Mouse (Mus musculus) stomach, embryonic 15.5 days (tissue): ENCODE measurements around the gene Mavs. TPM values are rescaled to one million over a fixed set of nuclear protein-coding genes. Genes with fewer than 3 reads are reported as not detected.

Experiments used
- ATAC-seq: fragments of 200-750 bp; cut with Nextera tagmentation; 2 replicates; pipeline ENCODE4 v1.8.0; 2017; ENCODE audit warnings: low read depth, moderate number of reproducible peaks, moderate TSS enrichment; ENCODE audit not compliant: insufficient read depth, low FRiP score
- H3K27ac ChIP-seq: fragments of 300-500 bp; sonication (generic); 2 replicates; pipeline ENCODE4 v1.5.1; 2015; ENCODE audit warnings: mild to moderate bottlenecking, inconsistent platforms
- H3K27me3 ChIP-seq: fragments of 300-500 bp; sonication (generic); replicated peaks from 2 replicates; pipeline ENCODE4 v1.6.1; 2015; ENCODE audit warnings: inconsistent platforms
- H3K36me3 ChIP-seq: fragments of 300-500 bp; sonication (generic); 2 replicates; pipeline ENCODE4 v1.6.1; 2015; ENCODE audit warnings: inconsistent platforms
- H3K4me1 ChIP-seq: fragments of 300-500 bp; sonication (generic); 2 replicates; pipeline ENCODE4 v1.6.1; 2015; ENCODE audit warnings: inconsistent platforms
- H3K4me2 ChIP-seq: fragments of 300-500 bp; sonication (generic); 2 replicates; pipeline ENCODE4 v1.6.1; 2015; ENCODE audit warnings: mild to moderate bottlenecking, inconsistent platforms
- H3K4me3 ChIP-seq: fragments of 300-500 bp; sonication (generic); replicated peaks from 2 replicates; pipeline ENCODE4 v1.5.1; 2015; ENCODE audit warnings: inconsistent platforms
- H3K9ac ChIP-seq: fragments of 300-500 bp; sonication (generic); 2 replicates; pipeline ENCODE4 v1.6.1; 2015; ENCODE audit warnings: inconsistent platforms
- H3K9me3 ChIP-seq: fragments of 300-500 bp; sonication (generic); 2 replicates; pipeline ENCODE4 v1.6.1; 2016; ENCODE audit warnings: inconsistent platforms
- WGBS: fragments of 180-500 bp; shearing (Covaris S2); methylation state at CpG from one replicate; pipeline ENCODE4 v1.1.7; 2015; 5-methylcytosine and 5-hydroxymethylcytosine counted together
- polyA plus RNA-seq: library from polyadenylated mRNA; unstranded; fragments of >200 nt; fragmentation: Nextera tagmentation; extraction: Ambion mirVana; gene quantifications from 2 replicates; pipeline ENCODE4 v1.2.1, GENCODE M21; 2015

The Mavs gene
- polyA plus RNA-seq: 19.6 and 20.5 TPM in 2 replicates

DNA sequence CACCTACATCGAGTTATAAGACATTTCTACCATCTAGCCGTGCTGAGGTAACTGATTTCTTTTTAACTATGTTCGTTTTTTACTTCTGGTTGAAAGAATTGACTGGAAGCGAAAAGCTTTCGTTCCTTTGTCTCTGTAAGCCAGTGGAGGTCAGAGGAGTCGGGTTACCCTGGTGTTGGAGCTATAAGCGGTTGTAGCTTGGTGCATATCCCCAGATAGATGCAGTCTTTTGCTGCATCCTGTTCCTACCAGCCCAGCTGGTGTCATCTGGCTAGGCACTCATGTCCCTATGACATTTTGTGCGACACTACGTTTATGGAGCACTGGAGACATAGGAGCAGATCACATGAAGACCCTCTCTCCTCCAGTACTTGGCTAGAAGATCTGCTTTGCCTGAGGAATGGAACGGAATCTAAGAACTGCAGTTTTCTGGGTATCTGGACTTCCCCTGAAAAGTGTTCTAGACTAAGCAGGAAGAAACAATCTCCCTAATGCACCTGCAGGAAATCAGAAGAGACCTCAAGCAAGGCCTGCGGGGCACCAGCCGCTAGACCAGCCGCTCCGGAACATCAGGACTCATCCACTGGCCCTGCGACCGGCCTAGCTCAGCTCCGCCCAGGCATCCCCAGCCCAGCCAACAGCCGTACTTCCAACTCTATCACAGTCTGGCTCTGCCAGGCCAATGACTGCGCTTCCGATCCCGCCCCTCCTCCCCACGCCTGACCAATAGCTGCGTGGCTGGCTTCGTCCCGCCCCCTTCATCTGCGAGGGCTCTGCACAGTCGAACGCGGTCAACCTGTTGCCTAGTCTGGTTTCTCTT, at the start of gene Mavs:
Mavs (plus strand) TSS at position 757 of the 820 bp plus-strand sequence.
- Histone ChIP-seq H3K4me2 (peak within 1 kb of the TSS; percentile 88), H3K4me1 (peaks cover 16% of the 10 kb centered on the region), H3K9ac (peak within 1 kb of the TSS; percentile 75), H3K9me3 (no peaks in the 10 kb centered on the region), H3K36me3 (no peaks in the 10 kb centered on the region), H3K4me3 (peak within 1 kb of the TSS; percentile 68), H3K27me3 (no peaks in the 10 kb centered on the region), H3K27ac (peak within 1 kb of the TSS; percentile 73)
- WGBS: 11% methylated on average over 29 of the region's 29 CpGs
- ATAC-seq: peak; percentile 100

DNA sequence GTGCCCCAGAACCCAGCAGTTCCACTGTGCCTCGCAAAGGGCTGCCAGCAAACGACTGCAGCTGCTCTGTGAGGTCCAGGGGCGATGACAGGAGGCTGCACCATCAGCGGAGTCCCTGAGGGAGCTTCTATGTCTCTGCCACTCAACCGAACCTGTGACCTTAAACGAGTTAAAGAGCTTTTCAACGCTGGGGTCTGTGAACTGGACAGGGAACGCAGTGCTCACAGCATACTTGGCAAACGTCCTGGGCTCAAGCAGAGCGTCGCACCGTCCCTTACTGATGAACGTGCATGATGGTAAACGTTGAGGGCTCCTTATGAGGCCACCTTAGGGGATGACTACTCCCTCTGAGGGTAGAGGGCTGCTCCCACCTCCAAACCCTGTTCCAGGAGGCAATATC, 47.5 kb upstream of the Mavs start:
- H3K4me2 ChIP-seq: peak overlapping the region; percentile 87
- peak overlapping the region; percentile 82 for H3K27ac ChIP-seq
- H3K9me3 ChIP-seq: no peaks in the 10 kb centered on the region
- WGBS: under 1% methylated on average over 14 of the region's 14 CpGs
- H3K36me3 ChIP-seq: peaks cover 2% of the 10 kb centered on the region; the same call in 1 of the 2 replicates
- 0 out of 2 replicates have a peak overlapping the region, but pooled peaks have one; percentile 10 for H3K9ac ChIP-seq
- H3K4me1 ChIP-seq: peaks cover 36% of the 10 kb centered on the region
- no peaks in the 10 kb centered on the region for H3K27me3 ChIP-seq
- ATAC-seq: no peak; the same call in 1 of the 2 replicates
- H3K4me3 ChIP-seq: peak overlapping the region; percentile 75

DNA sequence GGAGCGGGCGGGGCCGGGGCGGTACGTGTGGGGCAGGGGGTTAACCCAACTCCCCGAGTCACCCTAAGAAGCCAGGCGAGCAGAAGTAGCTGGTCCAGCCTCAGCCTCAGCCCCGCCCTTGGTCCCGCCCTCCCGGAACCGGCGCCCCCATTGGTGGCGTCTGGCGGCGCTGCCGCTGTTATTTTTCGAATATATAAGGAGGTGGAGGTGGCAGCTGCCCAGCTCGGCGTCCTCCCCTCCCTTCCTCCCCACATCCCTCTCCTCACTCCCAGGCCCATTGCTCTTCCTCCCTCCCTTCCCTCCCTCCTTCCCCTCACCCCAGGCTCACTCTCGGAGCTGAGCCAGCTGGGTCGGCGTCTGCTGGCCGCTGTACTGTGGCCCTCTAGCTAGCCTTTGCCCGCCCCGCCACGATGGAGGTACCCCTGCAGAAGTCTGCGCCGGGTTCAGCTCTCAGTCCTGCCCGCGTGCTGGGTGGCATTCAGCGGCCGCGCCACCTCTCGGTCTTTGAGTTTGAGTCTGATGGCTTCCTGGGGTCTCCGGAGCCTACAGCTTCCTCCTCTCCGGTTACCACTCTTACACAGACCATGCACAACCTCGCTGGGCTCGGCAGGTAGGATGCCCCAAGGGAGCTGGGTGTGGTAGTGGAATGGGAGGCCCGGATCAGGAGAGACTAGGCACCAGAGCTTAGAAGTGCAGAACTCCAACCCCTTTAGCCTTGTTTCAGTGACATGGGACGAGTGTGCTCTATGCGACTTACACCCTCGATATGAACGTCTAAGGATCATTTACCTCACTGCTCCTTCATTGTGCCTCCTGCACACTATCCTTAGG, 46.9 kb upstream of the Mavs start, which contains the start of the genes Cdc25b and Spef1:
Cdc25b (plus strand) TSS at position 179 of the 831 bp plus-strand sequence.
Spef1 (minus strand) TSS at position 512 of the 831 bp plus-strand sequence.
- WGBS: under 1% methylated on average over 43 of the region's 43 CpGs

DNA sequence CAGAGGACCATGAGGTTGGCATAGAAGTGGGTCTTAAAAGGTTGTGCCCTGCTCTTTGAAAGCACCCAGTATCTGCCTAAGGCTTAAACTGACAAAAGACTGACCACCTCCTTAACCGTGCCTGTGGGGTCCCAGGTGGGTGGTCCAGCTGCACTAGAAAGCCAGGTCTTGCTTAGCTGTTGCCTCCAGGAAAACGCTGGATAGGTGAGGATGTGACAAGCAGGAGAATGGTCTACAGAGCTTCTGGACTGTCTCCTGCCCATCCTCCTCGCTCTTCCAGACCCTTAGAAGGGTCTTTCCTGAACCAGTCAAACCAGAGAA, 46.3 kb upstream of the Mavs start:
- peak overlapping the region; percentile 83; the same call in 1 of the 2 replicates for H3K27ac ChIP-seq
- H3K36me3 ChIP-seq: peaks cover 9% of the 10 kb centered on the region; the same call in 1 of the 2 replicates

More for the DNA sequence above, 46.9 kb upstream of the Mavs start, which contains the start of the genes Cdc25b and Spef1:
- H3K9me3 ChIP-seq: no peaks in the 10 kb centered on the region
- peak within 1 kb of the TSS; percentile 75 for H3K4me3 ChIP-seq
- H3K4me2 ChIP-seq: peak within 1 kb of the TSS; percentile 87
- peak within 1 kb of the TSS; percentile 83 for H3K27ac ChIP-seq
- peak within 1 kb of the TSS; percentile 62 for H3K9ac ChIP-seq
- peaks cover 7% of the 10 kb centered on the region; the same call in 1 of the 2 replicates for H3K36me3 ChIP-seq
- H3K4me1 ChIP-seq: peaks cover 36% of the 10 kb centered on the region
- peak; percentile 94 for ATAC-seq
- no peaks in the 10 kb centered on the region for H3K27me3 ChIP-seq

DNA sequence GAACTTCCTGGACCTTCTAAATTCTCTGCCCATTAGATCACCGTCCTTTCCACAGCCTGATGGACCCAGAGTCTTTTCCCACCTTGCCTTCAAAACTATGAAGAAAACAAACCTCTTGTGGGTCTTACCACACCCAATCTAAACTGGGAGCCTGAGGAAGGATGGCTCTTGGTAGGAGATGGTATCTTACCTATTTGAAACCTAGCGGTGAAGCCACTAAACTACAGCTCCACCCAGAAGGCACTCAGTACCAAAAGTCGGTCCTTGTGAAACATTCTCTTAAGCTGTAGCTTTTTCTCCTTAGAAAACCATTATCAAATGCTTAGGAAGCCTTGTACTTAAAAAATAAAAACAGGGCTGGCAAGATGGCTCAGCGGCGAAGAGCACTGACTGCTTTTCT, 45.6 kb upstream of the Mavs start:
- H3K9me3 ChIP-seq: no peaks in the 10 kb centered on the region
- H3K9ac ChIP-seq: no peak overlapping the region
- H3K36me3 ChIP-seq: peaks cover 17% of the 10 kb centered on the region
- H3K27me3 ChIP-seq: no peaks in the 10 kb centered on the region
- no peak overlapping the region for H3K27ac ChIP-seq
- 92% methylated on average over 5 of the region's 5 CpGs for WGBS
- H3K4me3 ChIP-seq: no peak overlapping the region
- ATAC-seq: no peak
- peak overlapping the region; percentile 87; the same call in 1 of the 2 replicates for H3K4me2 ChIP-seq
- peaks cover 36% of the 10 kb centered on the region for H3K4me1 ChIP-seq

More for the DNA sequence above, 46.3 kb upstream of the Mavs start:
- ATAC-seq: no peak
- H3K27me3 ChIP-seq: no peaks in the 10 kb centered on the region
- peak overlapping the region; percentile 75 for H3K4me3 ChIP-seq
- peak overlapping the region; percentile 62 for H3K9ac ChIP-seq
- H3K4me1 ChIP-seq: peaks cover 36% of the 10 kb centered on the region
- WGBS: 16% methylated on average over 3 of the region's 3 CpGs
- H3K4me2 ChIP-seq: peak overlapping the region; percentile 87
- H3K9me3 ChIP-seq: no peaks in the 10 kb centered on the region

DNA sequence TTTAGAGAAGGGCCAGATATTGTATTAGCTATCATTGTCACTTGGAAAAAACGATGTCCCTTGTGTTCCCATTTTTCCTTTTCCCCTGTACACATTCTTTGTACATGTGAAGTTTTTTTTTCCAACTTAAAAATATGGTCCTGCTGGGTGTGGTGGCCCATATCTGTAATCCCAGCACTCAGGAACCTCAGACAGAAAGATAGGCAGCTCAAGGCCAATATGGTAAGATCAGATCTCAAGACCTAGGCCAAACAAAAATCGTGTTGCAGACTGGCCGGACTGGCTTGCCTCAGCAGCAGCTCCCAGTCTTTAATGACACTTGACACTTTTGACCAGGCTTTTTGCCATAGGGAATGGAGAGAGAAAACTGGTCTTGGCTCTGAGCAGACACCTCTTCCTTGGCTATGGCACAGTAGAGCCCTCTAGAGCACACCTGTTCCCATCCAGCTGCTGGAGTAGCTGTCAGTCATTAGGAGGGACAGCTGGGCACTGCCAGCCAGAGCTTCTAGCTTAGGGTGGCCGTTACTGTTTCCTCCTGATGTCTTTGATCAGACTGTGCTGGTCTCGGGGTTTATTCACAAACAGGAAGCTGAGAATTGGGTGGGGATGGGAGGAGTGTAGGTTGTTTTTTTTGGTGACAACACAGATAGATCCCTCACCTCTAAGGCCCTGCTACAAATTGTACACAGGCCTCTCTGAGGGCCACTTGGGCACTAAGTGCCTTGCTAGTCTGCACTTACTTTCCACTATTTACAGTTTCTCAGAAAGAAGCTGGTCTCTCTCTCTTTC, 44.1 kb upstream of the Mavs start:
- WGBS: 42% methylated on average over 5 of the region's 5 CpGs
- Histone ChIP-seq H3K4me1 (peaks cover 36% of the 10 kb centered on the region), H3K9ac (no peak overlapping the region), H3K4me2 (0 out of 2 replicates have a peak overlapping the region, but pooled peaks have one; percentile 0), H3K9me3 (no peaks in the 10 kb centered on the region), H3K27me3 (no peaks in the 10 kb centered on the region), H3K36me3 (peaks cover 29% of the 10 kb centered on the region), H3K27ac (peak overlapping the region; percentile 64; the same call in 1 of the 2 replicates), H3K4me3 (0 out of 2 replicates have a peak overlapping the region, but pooled peaks have one; percentile 2)
- ATAC-seq: no peak

DNA sequence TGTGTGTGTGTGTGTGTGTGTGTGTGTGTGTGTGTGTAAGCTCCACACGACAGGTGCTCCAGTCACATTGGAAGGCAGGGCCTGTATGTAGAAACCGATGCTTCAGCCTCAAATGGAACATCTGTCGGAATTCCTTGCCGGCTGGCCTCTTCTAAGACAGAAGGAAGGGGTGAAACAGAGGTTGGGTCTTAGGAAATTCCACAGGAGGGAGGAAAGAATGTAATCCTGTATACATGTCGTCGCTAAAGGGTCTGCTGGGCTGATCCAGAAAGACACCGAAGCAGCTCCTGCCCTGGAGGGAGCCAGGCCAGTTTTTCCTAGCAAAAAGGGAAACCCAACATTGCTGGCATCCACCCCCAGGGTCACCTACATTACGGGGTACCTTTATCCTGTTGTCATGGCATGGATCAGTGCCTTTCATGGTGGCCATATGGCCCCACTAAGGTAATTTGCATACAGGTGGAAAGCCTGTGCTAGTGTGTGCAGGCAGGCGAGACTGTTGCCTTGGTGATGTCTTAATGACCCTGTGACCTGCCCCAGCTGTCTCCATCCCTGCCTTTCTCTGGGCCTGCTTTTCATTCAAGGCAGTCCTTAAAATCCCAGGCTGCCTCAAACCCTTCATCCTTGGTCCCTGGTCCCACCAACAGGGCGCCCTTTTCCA, 43.4 kb upstream of the Mavs start:
- Histone ChIP-seq H3K27ac (0 out of 2 replicates have a peak overlapping the region, but pooled peaks have one; percentile 21), H3K9me3 (no peaks in the 10 kb centered on the region), H3K9ac (no peak overlapping the region), H3K4me1 (peaks cover 36% of the 10 kb centered on the region), H3K36me3 (peaks cover 30% of the 10 kb centered on the region), H3K4me2 (0 out of 2 replicates have a peak overlapping the region, but pooled peaks have one; percentile 5), H3K27me3 (no peaks in the 10 kb centered on the region), H3K4me3 (no peak overlapping the region)
- ATAC-seq: no peak
- WGBS: 36% methylated on average over 10 of the region's 10 CpGs

DNA sequence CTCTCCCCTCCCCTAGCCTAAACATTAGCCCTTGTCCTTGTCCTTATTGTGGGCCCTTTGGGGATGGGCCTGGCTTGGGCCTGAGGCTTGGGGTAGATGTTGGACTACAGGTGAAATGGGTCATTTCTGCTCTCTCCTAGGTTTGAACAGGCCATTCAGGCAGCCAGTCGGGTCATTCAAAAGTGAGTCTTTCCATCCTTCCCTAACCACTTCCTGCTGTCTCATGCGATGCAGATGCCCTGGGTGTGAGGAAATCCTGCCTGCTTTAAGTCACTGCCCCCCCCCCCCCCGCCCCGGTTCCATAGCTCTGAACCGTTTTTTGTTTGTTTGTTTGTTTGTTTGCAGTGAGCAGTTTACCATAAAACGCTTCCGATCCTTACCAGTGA, 42.9 kb upstream of the Mavs start:
- peaks cover 35% of the 10 kb centered on the region for H3K4me1 ChIP-seq
- 0 out of 2 replicates have a peak overlapping the region, but pooled peaks have one; percentile 21 for H3K27ac ChIP-seq
- 0 out of 2 replicates have a peak overlapping the region, but pooled peaks have one; percentile 5 for H3K4me2 ChIP-seq
- H3K9me3 ChIP-seq: no peaks in the 10 kb centered on the region
- H3K27me3 ChIP-seq: no peaks in the 10 kb centered on the region
- peaks cover 30% of the 10 kb centered on the region for H3K36me3 ChIP-seq
- WGBS: 78% methylated on average over 7 of the region's 7 CpGs
- no peak overlapping the region for H3K4me3 ChIP-seq
- H3K9ac ChIP-seq: no peak overlapping the region
- no peak for ATAC-seq

DNA sequence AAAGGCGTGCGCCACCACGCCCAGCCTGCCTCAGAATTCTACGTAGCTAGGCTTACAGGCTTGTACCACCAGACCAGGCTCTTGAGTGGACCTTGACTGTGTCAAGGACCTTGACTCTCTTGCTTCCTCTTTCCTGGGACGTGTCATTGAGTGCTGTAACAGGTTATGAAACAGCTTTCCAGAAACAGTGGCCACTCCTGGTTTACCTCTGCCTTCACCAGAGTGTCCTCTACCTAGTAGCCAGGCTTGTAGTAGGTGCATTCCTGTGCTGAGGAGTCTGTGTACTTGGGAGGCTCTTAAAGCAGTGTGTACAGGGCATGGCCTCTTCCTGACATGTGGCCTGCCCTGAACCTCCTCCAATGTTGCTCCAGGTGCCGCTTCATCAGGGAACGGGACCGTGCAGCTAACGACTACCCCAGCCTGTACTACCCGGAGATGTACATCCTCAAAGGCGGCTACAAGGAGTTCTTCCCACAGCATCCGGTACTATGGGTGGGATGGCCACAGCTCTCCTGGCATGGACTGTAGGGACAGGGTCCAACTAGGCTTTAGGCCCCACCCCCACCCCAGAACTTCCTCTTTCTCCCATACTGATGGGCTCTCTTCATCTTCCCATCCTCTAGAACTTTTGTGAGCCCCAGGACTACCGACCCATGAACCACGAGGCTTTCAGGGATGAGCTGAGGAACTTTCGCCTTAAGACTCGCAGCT, 37.1 kb upstream of the Mavs start:
- Histone ChIP-seq H3K27ac (no peak overlapping the region), H3K9me3 (no peaks in the 10 kb centered on the region), H3K4me2 (no peak overlapping the region), H3K4me3 (no peak overlapping the region), H3K4me1 (no peaks in the 10 kb centered on the region), H3K27me3 (no peaks in the 10 kb centered on the region), H3K9ac (no peak overlapping the region), H3K36me3 (peaks cover 46% of the 10 kb centered on the region)
- ATAC-seq: no peak
- WGBS: 89% methylated on average over 16 of the region's 16 CpGs

DNA sequence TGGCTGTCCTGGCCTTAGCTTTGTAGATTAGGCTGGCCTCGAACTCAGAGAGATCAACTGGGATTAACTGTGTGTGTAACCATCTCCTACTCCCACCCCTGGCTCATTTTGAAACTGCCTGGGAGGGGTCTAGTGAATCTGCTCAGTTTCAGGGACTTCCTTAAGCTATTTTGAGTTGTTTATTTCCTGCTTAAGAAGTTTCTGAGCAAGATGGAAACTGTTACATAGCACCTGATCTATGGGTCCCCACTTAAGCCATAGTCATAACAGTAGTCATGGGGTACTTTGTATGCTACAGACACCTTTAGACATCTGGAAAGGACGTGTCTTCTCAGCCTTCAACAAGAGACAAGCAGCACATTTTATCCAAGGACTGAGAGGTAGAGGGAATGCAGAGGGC, 33.2 kb upstream of the Mavs start:
- Histone ChIP-seq H3K4me1 (peaks cover 17% of the 10 kb centered on the region), H3K9me3 (no peaks in the 10 kb centered on the region), H3K27me3 (no peaks in the 10 kb centered on the region), H3K4me3 (no peak overlapping the region), H3K36me3 (peaks cover 22% of the 10 kb centered on the region), H3K9ac (no peak overlapping the region), H3K27ac (no peak overlapping the region), H3K4me2 (no peak overlapping the region)
- ATAC-seq: no peak
- WGBS: 73% methylated on average over 2 of the region's 2 CpGs
